Mouse (Mus musculus): ENCODE measurements around the gene Cd63.

GRCm38 (mm10) chr10:128921883-128922821, 21.4 kb downstream of the Cd63 start:
- TF ChIP-seq CTCF (IDR thresholded peaks at IDR 0.05; ENCODE audit: low read depth): no peak
- no peak for TF ChIP-seq EP300 (IDR thresholded peaks at IDR 0.05; ENCODE audit: low read depth)

Measured in liver, embryonic 14.5 days (tissue).